Mouse (Mus musculus): Measurements from ENCODE around the gene Plgrkt.
A peak's percentile ranks its signal among the peaks of the same experiment; 100 is the strongest.
"Not testable (repeated sequence)": the region's sequence is repeated elsewhere in the genome, so short reads cannot be mapped to it uniquely, and the experiment has no call there.

The Plgrkt gene

DNA sequence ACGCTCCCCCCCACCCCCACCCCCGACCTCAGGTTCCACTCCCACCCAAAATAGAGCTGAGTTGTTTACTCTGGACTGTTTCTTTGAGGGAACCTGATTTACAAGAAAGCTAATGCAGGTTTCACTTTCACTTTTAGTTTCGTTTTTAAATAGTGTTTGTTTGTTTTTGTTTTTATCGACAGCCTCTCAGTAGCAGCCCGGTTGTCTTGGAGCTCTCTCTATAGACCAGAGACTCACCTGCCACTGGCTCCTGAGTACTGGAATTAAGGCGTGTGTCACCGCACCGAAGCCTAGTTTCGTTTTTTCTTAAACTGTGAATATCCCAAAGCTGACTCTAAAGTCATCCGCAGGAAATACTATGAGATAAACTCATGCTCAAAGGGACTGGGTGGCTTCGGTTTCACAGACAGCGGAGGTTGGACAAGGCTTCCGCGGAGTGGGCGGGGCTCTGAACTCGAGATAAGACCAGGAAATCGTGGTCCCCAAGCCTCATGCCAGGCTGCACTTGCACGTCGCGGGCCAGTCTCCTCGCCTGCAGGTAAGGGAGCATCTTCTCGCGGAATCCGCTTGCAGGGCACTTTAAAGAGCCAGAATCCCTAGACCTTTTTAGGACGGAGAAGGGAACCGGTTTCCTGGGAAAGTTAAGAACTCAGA, at the start of gene Plgrkt, which contains the start of gene Cd274:
Plgrkt (minus strand) TSS at position 422 of the 654 bp plus-strand sequence.
Cd274 (plus strand) TSS at position 487 of the 654 bp plus-strand sequence.
- peak; percentile 82 for DNase-seq (ENCODE audit: low spot score)

DNA sequence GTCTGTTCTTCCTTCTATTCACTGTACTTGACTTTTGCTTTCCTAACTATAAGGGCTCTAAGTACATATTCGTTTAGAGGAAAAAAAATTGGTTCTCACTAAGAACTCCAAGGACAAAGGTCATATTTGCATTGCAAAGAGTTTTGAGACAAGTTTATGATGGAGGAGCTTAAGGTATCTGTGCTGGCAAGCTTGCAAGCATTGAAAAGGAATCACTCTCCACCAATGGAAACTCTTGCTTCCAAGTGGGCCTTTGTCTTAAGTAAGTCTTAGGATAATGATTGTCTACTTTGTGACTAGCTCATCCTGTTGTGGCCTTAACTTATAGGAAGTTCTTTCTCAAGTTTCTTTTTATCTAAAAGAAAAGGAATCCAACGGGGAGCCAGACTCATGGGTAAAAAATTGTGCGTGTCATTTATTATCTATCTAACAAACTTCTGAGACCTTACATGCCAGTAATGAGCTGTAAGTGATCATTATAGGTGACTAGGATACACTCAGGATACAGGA, 49.3 kb upstream of the Plgrkt start:
- no peak for DNase-seq (ENCODE audit: low spot score)

DNA sequence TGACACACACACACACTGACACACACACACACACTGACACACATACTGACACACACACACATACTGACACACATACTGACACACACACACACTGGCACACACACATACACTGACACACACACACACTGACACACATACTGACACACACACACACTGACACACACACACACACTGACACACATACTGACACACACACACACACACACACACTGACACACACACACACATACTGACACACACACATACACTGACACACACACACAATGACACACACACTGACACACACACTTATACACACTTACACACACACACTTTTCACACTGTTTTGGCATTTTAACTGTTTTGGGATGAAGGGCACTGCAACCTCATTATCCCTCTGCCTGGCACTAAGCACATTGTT, 47.7 kb upstream of the Plgrkt start:
- DNase-seq (ENCODE audit: low spot score), result not testable (repeated sequence)

DNA sequence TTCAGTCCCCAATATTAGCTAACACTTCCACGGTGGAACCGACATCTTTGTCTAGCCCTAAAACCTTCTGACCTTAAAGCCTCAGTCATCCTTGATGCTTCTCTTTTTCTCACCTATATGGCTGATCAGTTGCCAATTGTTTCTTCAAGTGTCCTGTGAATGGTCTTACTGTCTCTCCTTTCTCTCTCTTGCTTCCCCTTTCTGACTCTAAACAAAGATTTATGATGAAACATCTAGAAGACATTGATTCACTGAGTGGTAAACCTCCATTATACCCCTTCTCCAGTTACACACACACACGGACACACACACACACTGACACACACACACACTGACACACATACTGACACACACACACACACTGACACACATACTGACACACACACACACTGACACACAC, 47.3 kb upstream of the Plgrkt start:
- no peak for DNase-seq (ENCODE audit: low spot score)

DNA sequence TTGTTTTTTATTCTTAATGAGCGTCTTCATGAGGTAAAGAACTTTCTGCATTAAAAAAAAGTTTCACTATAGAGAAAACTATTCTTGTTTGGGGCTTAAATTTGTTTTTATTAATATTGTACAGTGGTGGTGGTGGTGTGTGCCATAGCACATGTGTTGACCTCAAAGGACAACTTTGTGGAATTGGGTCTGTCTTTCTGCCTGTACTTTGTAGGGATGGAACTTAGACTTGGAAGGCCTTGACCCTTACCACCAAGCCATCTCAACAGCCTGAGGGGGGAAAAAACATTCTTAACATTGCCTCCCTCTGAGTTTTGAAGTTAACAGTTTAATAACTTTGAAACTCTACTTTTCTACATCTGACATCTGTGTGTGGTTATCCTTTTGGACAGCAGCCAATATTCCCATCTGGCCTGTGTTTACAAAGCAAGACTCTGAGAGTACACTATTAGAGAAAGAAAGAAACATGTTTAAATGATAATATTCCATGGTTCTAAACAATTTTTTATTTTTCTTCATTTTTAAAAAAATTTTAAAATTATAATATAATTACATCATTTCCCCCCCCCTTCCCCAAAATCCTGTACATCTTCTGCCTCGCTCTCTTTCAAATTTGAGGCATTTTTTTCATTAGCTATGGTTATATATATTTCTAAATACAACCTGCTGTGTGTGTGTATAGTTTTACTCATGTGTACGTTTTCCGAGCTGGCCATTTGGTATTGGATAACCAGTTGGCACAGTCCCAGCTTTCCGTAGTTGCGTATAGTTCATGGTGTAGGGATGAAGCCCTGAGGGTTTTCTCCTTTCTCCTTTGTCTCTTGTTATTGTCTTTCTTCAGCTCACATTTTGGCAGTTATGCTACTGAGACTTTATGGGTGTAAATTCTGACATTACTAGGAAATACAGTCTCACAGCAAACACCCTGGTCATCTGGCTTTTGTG, 45.6 kb upstream of the Plgrkt start:
- DNase-seq (ENCODE audit: low spot score), result no peak

DNA sequence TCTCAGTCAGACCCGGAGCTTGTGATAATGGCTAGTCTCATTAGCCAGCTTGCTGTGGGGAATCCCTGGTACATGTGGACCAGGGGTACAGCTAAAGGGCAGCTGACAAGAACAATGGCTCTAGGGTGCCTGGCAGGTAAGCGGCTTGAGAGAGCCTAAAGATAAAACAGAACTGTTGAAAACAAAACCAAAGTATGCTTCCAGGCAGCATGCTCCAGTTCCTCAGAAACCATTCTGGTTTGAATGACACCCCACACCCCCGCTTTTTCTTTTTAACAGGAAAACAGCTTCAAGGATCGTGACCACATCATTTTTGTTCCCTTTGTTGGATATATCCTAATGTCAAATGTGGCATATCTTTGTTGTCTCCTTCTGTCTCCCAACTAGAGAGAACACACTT, 43.4 kb upstream of the Plgrkt start, which contains the start of gene Pdcd1lg2:
Pdcd1lg2 (plus strand) TSS at position 301 of the 400 bp plus-strand sequence.
- DNase-seq (ENCODE audit: low spot score), result no peak

DNA sequence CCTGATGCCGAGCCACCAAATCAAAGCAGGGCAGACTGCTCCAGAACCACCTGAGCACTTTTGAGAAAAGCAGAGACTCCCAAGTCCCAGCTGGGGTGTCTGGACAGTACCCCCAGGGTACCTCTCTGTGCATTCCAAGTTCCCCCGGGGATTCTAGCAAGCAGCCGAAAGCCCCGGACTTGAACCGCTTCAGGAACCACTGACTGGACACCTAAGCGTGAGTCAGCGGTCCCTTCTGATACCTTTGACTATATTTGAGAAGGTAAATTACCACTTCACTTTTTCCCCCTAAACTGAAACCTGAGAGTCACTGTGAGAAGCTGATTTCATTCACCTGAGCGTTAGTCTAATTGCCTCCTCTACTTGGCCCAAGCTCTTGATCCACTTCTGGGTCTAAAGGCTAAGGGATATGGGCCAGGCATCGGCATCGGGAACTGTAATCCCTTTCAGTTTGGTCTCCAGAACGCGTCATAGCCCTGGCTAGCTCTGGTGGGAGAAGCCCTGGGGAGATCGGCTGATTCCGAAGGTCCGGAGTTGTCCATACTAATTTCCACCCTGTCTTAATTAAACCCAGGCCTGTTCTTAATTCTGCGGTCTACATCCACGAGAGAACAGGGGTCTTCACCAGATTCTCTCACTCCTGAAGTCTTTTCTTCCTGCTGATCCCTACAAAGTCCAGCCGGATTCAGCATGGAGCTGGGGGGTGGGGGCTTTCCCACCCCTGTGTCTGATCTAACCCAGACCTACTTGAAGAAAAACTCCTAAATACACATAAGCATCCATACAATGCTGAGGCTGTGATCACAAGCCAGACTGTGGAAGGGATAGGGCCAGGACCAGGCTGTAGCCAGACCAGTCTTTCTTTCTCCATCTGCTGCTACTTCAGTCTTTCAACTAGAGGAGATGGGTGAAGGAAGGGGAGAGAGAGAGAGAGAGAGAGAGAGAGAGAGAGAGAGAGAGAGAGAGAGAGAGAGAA, 39.1 kb upstream of the Plgrkt start:
- DNase-seq (ENCODE audit: low spot score), result no peak

DNA sequence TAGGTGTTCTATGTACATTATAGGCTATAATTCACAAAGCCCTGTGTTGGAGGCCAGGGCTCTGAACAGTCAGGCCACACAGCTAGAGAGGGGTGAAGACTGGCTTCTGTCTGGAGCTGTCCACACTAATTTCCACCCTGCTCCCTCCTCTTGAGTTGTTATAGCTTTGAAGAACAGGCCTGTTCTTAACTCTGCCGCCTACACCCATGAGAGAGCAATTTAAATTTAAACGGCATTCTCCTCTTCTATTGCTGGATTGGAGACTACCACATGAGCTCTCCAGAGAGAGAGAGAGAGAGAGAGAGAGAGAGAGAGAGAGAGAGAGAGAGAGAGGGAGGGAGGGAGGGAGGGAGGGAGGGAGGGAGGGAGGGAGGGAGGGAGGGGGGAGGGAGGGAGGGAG, 38.2 kb upstream of the Plgrkt start:
- DNase-seq (ENCODE audit: low spot score), result no peak

DNA sequence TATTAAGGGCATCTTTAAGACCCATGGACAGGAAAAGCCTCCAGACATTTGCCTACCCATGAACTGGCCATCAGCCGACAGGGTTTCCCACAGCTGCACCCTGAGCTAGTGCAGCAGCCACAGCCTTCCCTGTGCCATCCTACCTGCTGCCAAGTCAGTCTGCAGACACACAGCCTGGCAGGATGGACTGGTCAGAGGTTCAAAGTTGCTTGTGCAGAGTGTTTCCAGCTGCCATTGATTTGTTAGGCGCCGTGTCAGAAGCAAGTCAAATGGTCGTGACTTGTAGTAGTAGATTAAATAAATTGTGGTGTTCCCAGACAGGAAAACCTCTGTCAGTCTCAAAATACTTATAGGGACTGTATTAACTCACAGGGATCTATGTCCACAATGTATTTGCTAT, 36.1 kb upstream of the Plgrkt start:
- DNase-seq (ENCODE audit: low spot score), result no peak

DNA sequence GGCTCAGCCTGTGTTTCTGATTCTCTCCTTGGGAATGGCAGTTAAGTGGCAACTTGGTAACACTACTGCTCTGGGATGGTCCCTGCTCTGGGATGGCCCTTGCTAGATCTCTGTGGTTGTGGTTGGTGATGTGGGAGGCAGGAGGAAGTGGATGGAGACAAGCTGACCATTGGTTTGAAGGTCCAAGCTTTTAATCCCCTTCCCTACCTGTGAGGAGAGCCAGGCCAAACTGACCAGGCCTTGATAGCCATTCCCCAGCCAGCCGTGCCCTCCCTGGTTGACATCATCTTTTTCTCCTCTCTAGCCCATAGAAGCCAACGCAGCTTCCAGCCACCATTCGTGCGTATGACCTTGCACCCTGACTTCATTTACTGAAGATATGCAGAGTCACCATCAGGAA, 35.4 kb upstream of the Plgrkt start:
- DNase-seq (ENCODE audit: low spot score), result no peak

DNA sequence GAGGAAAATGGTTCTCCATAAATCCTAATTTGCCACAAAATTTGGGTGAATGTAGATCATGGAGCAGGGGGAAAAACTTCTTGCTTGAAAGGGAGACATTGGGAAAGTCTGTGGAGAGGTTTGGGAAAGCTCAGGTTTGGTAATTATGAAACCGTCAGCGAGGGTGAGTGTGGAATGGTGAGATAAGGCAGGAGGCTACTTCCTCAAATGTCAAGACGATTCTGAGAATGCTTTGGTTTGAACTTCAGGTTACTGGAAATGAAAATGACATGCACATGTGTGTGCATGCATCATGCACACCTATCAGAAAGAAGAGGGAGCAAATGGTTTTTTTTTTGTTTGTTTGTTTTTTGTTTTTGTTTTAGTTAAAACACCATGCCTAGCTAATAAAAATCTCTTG, 33.3 kb upstream of the Plgrkt start:
- DNase-seq (ENCODE audit: low spot score), result no peak

DNA sequence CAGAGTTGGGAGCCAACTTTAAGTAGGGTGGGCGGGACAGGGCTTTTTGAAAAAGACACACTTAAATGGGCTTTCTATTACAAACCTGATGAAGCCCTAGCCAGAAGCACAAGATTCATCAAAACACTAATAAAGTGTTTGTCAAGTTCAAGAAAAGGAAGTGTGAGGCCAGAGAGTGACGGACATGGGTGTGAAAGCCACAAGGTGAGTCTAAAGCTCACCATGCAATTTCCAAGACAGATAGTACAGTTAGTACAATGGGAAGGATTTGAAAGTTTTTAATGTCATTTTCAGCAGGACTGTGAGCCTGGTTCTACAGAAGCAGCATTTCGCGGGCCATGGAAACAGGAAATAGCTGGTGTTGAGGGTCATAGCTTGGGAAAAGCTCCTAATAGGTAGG, 32.6 kb upstream of the Plgrkt start:
- no peak for DNase-seq (ENCODE audit: low spot score)

DNA sequence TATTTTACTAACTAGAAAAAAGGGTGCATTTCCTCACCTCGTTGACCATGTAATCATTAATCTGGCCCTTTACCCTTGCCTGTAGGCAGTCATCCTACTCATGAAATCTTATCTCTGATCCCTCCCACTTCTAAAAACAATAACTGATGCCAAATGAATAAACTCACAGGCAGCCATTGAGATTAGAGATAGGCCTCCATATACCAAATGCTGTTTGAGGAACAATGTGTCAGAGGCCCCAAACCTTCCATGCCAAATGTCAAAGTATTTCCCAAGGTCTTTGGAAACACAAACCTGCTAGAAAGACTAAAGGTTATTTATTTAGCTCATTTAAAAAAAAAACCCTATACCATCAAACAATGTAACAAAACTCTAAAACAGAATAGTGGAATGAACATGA, 29.2 kb upstream of the Plgrkt start:
- DNase-seq (ENCODE audit: low spot score), result no peak

DNA sequence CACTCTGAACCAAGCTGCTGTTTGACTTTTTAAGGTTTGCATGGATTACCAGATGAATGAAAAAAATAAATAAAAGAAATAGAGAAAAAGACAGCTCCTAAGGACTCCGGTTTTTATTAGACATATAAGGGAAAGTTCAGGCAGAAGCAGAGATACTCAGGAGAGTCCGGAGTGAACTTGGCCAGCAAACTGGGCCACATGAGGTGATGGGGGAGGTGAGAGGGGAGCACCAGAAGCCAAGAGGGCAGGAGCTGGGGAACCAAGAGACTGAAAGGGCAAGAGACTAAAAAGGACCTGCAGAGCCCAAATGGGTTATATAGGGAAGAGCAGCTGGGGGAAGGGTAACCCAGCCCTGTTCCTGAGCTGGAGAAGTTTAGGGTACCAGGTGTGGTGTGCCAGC, 27.5 kb upstream of the Plgrkt start:
- DNase-seq (ENCODE audit: low spot score), result no peak

DNA sequence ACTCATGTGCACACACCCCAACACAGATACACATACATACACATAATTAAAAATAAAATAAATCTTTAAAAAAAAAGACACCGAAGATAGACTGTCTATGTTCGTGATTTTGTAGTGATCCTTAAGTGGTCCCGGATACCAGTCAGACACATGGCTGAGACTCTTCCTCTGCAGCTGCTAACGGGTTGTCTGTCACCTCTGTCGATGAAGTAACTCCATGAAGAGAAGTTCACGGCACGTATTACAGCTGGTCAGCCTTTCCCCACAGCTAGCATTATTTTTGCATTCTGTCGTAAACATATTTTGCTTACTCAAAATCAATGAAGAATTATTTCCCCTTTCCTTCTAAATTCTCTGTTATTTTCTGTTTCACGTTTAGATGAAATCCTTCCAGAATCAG, 26.1 kb upstream of the Plgrkt start:
- no peak for DNase-seq (ENCODE audit: low spot score)

DNA sequence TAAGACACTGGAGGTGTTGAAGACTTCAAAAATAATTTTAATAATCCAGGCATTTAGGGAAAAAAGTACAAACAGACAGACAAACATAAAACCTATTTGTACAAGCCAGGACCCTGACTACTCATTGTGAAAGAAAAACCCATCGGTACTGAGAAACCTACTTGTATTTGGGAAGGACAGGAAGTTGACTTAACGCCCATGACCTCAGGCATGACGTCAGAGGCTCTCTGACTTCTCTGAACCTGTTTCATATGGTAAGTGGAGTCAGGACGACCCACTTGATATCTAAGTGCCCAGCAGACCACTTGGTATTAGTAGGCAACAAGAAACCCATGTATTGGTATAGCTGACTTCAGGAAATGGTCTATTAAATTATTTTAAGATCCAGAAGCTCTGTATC, 24.1 kb upstream of the Plgrkt start:
- DNase-seq (ENCODE audit: low spot score), result no peak

DNA sequence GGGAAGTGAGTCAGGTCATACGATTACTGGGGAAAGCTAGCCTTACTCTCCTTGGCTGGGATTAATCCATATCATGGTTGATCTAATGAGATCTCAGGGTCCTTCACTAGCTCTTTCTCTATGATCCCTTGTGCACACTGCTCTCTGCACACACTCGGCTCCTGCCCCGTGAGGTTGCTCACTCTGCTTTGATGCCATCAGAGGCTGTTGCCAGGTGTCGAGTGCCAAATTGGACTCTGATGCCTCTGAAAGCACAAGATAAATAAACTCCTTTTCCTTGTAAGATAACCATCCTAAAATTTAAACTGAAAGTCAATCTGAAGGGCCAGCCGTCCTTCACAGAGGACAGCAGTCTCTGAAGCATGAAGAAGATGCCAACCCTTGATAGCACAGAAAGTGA, 23.3 kb upstream of the Plgrkt start:
- no peak for DNase-seq (ENCODE audit: low spot score)

DNA sequence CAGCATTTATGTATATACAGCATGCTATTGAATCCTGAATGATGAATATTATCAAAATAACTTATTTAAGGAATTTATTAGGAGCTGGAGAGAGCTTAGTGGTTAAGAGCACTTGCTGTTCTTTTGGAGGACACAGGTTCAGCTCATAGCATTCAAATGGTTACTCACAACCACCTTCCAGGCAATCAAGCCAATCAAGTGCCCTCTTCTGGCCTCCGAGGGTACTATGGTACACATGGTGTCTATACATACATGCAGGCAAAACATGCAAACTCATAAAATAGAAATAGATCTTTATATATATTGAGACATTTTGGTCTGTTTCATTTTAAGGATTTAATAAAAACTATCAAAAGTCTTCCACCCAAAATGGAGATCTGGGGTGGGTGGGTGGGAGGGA, 21.6 kb upstream of the Plgrkt start:
- DNase-seq (ENCODE audit: low spot score), result no peak

DNA sequence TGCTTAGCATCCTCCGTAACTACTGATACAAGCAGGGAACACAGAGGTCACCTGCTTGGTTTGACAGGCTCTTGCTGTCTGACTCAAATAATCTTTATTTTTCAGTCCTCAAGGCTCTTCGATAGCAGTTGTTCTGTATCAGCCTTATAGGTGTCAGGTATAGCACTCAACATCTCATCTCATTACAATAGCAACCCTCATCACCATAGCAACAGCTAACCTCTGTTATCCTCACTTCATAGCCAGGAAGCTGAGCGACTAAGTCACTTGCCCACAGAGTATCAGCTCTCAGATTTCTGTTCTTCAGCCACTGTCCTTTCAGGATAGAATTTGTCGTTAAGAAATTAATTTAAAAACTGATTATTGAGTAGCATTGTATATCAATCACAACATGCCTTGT, 18.6 kb upstream of the Plgrkt start:
- DNase-seq (ENCODE audit: low spot score), result no peak

DNA sequence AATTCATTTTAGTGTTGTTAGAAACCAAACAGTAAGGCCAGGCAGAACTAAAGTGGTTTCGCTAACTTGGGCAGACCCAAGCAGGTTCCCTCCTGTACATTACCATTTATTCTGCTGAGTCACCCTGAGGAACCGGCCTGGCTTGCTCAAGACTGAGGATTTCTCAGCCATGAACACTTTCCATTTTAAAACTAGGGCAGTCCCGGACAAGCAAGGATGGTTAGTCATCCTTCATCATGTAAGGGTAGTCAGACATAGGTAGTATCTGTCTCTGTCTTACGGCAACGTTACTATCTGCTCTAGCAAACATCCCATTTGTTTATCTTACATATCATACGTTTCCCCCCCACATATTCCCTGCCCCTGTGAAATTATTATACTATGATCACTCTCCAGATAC, 17.8 kb upstream of the Plgrkt start:
- DNase-seq (ENCODE audit: low spot score), result peak; percentile 64

DNA sequence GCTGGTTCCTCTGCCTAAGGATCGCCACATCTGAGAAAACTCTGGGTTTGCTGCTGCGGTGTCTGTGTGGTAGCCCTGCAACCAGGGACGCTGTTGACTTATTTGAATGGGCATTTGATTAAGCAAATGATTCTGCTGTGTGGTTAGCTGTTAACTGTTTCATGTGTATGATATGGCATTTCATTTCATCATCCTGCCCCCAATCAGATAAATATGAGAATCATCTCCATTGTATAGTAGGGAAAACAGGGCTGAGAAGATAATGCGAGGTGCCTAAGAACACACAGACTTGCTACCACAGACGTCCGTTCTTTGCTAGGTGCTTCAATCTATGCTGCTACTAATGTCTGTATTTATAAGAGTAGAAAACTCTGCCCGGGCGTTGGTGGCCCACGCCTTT, 17.2 kb upstream of the Plgrkt start:
- no peak for DNase-seq (ENCODE audit: low spot score)

DNA sequence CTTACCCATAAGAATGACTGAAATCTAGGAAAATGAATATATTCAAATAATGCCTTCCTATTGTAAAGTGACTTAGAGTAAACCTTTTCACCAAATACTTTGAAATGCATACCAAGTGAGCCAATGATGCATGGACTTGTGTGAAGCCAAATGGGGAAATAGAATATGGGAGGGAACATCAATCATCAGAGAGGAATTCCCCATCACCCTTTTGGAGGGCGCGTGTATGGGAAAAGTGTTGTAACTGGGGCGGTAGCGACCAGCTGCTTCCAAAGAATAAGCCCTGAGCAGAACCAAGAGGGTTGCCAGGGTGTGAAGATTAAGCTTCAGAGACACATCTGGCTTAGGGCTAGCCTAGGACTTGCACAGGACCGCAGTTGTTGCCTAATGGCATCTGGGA, 16.2 kb upstream of the Plgrkt start:
- no peak for DNase-seq (ENCODE audit: low spot score)
